Mouse (Mus musculus): ENCODE data around the gene Abcg8. TPM values are rescaled to one million over a fixed set of nuclear protein-coding genes. Genes with fewer than 3 reads are reported as not detected.

Gene Abcg8
- polyA plus RNA-seq, 1 experiment from 2014 or later: not detected

- WGBS: 81% methylated on average over 11 of the region's 11 CpGs
- no peak overlapping the region for H3K9ac ChIP-seq (ENCODE audit: low read length)
These were observed 12.7 kb downstream of the Abcg8 start for GRCm38 (mm10) chr17:84688834-84689233.

GRCm38 (mm10) chr17:84689316-84689715, 13.2 kb downstream of the Abcg8 start:
- ATAC-seq (ENCODE audit: low read depth): no peak
- Histone ChIP-seq H3K27ac (ENCODE audit: low read length) (no peak overlapping the region), H3K36me3 (ENCODE audit: control insufficient read depth, insufficient read depth, low read length) (no peaks in the 10 kb centered on the region), H3K4me3 (ENCODE audit: low read length) (no peak overlapping the region), H3K4me2 (ENCODE audit: low read depth, low read length) (no peak overlapping the region), H3K9me3 (ENCODE audit: control insufficient read depth, low read length) (no peaks in the 10 kb centered on the region), H3K27me3 (ENCODE audit: control insufficient read depth, insufficient read depth, low read depth, low read length) (no peaks in the 10 kb centered on the region; the same call in 1 of the 2 replicates), H3K9ac (ENCODE audit: low read length) (no peak overlapping the region), H3K4me1 (replicated peaks; ENCODE audit: control insufficient read depth, insufficient read depth, low read length) (no peaks in the 10 kb centered on the region)
- WGBS: 54% methylated on average over 5 of the region's 5 CpGs

More at GRCm38 (mm10) chr17:84688834-84689233, 12.7 kb downstream of the Abcg8 start:
- ATAC-seq (ENCODE audit: low read depth): no peak
- Histone ChIP-seq H3K9me3 (ENCODE audit: control insufficient read depth, low read length) (no peaks in the 10 kb centered on the region), H3K4me2 (ENCODE audit: low read depth, low read length) (no peak overlapping the region), H3K4me1 (replicated peaks; ENCODE audit: control insufficient read depth, insufficient read depth, low read length) (no peaks in the 10 kb centered on the region), H3K27ac (ENCODE audit: low read length) (no peak overlapping the region), H3K27me3 (ENCODE audit: control insufficient read depth, insufficient read depth, low read depth, low read length) (no peaks in the 10 kb centered on the region; the same call in 1 of the 2 replicates), H3K4me3 (ENCODE audit: low read length) (no peak overlapping the region), H3K36me3 (ENCODE audit: control insufficient read depth, insufficient read depth, low read length) (no peaks in the 10 kb centered on the region)

GRCm38 (mm10) chr17:84690111-84690510, 14.0 kb downstream of the Abcg8 start:
- H3K4me3 ChIP-seq (ENCODE audit: low read length): no peak overlapping the region
- 65% methylated on average over 5 of the region's 5 CpGs for WGBS
- no peaks in the 10 kb centered on the region; the same call in 1 of the 2 replicates for H3K27me3 ChIP-seq (ENCODE audit: control insufficient read depth, insufficient read depth, low read depth, low read length)
- H3K4me2 ChIP-seq (ENCODE audit: low read depth, low read length): no peak overlapping the region
- no peaks in the 10 kb centered on the region for H3K9me3 ChIP-seq (ENCODE audit: control insufficient read depth, low read length)
- no peak overlapping the region for H3K9ac ChIP-seq (ENCODE audit: low read length)
- ATAC-seq (ENCODE audit: low read depth): no peak
- H3K36me3 ChIP-seq (ENCODE audit: control insufficient read depth, insufficient read depth, low read length): no peaks in the 10 kb centered on the region
- H3K4me1 ChIP-seq (replicated peaks; ENCODE audit: control insufficient read depth, insufficient read depth, low read length): no peaks in the 10 kb centered on the region
- no peak overlapping the region for H3K27ac ChIP-seq (ENCODE audit: low read length)

- no peak for ATAC-seq (ENCODE audit: low read depth)
- WGBS: 63% methylated on average over 2 of the region's 2 CpGs
- H3K9me3 ChIP-seq (ENCODE audit: control insufficient read depth, low read length): no peaks in the 10 kb centered on the region
- no peaks in the 10 kb centered on the region for H3K4me1 ChIP-seq (replicated peaks; ENCODE audit: control insufficient read depth, insufficient read depth, low read length)
- no peak overlapping the region for H3K9ac ChIP-seq (ENCODE audit: low read length)
- no peak overlapping the region for H3K27ac ChIP-seq (ENCODE audit: low read length)
- H3K4me2 ChIP-seq (ENCODE audit: low read depth, low read length): no peak overlapping the region
- H3K4me3 ChIP-seq (ENCODE audit: low read length): no peak overlapping the region
- no peaks in the 10 kb centered on the region for H3K36me3 ChIP-seq (ENCODE audit: control insufficient read depth, insufficient read depth, low read length)
- no peaks in the 10 kb centered on the region; the same call in 1 of the 2 replicates for H3K27me3 ChIP-seq (ENCODE audit: control insufficient read depth, insufficient read depth, low read depth, low read length)
These were observed 17.6 kb downstream of the Abcg8 start for GRCm38 (mm10) chr17:84693741-84694140.

- no peaks in the 10 kb centered on the region for H3K36me3 ChIP-seq (ENCODE audit: control insufficient read depth, insufficient read depth, low read length)
- H3K27ac ChIP-seq (ENCODE audit: low read length): no peak overlapping the region
- no peak overlapping the region for H3K9ac ChIP-seq (ENCODE audit: low read length)
- no peak for ATAC-seq (ENCODE audit: low read depth)
- 60% methylated on average over 6 of the region's 6 CpGs for WGBS
- H3K9me3 ChIP-seq (ENCODE audit: control insufficient read depth, low read length): no peaks in the 10 kb centered on the region
- H3K27me3 ChIP-seq (ENCODE audit: control insufficient read depth, insufficient read depth, low read depth, low read length): no peaks in the 10 kb centered on the region; the same call in 1 of the 2 replicates
- no peak overlapping the region for H3K4me2 ChIP-seq (ENCODE audit: low read depth, low read length)
- H3K4me1 ChIP-seq (replicated peaks; ENCODE audit: control insufficient read depth, insufficient read depth, low read length): no peaks in the 10 kb centered on the region
- no peak overlapping the region for H3K4me3 ChIP-seq (ENCODE audit: low read length)
These were observed 20.4 kb downstream of the Abcg8 start for GRCm38 (mm10) chr17:84696537-84696936.

GRCm38 (mm10) chr17:84698727-84699126, 22.6 kb downstream of the Abcg8 start:
- H3K4me2 ChIP-seq (ENCODE audit: low read depth, low read length): no peak overlapping the region
- H3K9me3 ChIP-seq (ENCODE audit: control insufficient read depth, low read length): no peaks in the 10 kb centered on the region
- no peak overlapping the region for H3K9ac ChIP-seq (ENCODE audit: low read length)
- WGBS: 19% methylated on average over 5 of the region's 5 CpGs
- H3K27ac ChIP-seq (ENCODE audit: low read length): no peak overlapping the region
- H3K4me3 ChIP-seq (ENCODE audit: low read length): no peak overlapping the region
- no peaks in the 10 kb centered on the region for H3K36me3 ChIP-seq (ENCODE audit: control insufficient read depth, insufficient read depth, low read length)
- H3K27me3 ChIP-seq (ENCODE audit: control insufficient read depth, insufficient read depth, low read depth, low read length): no peaks in the 10 kb centered on the region
- H3K4me1 ChIP-seq (replicated peaks; ENCODE audit: control insufficient read depth, insufficient read depth, low read length): no peaks in the 10 kb centered on the region
- peak; percentile 37; the same call in 1 of the 2 replicates for ATAC-seq (ENCODE audit: low read depth)

- 62% methylated on average over 4 of the region's 4 CpGs for WGBS
These were observed 31.3 kb downstream of the Abcg8 start for GRCm38 (mm10) chr17:84707407-84707806.

GRCm38 (mm10) chr17:84708818-84709217, 32.7 kb downstream of the Abcg8 start:
- no peak overlapping the region for H3K4me2 ChIP-seq (ENCODE audit: low read depth, low read length)
- WGBS: 67% methylated on average over 7 of the region's 7 CpGs
- no peak overlapping the region for H3K27ac ChIP-seq (ENCODE audit: low read length)
- no peak for ATAC-seq (ENCODE audit: low read depth)
- peaks cover 12% of the 10 kb centered on the region for H3K36me3 ChIP-seq (ENCODE audit: control insufficient read depth, insufficient read depth, low read length)
- H3K27me3 ChIP-seq (ENCODE audit: control insufficient read depth, insufficient read depth, low read depth, low read length): no peaks in the 10 kb centered on the region
- H3K4me3 ChIP-seq (ENCODE audit: low read length): no peak overlapping the region
- no peaks in the 10 kb centered on the region for H3K9me3 ChIP-seq (ENCODE audit: control insufficient read depth, low read length)
- H3K4me1 ChIP-seq (replicated peaks; ENCODE audit: control insufficient read depth, insufficient read depth, low read length): peaks cover 7% of the 10 kb centered on the region; the same call in 1 of the 2 replicates
- H3K9ac ChIP-seq (ENCODE audit: low read length): no peak overlapping the region

More at GRCm38 (mm10) chr17:84707407-84707806, 31.3 kb downstream of the Abcg8 start:
- H3K4me3 ChIP-seq (ENCODE audit: low read length): no peak overlapping the region
- ATAC-seq (ENCODE audit: low read depth): no peak
- H3K9me3 ChIP-seq (ENCODE audit: control insufficient read depth, low read length): no peaks in the 10 kb centered on the region
- no peak overlapping the region for H3K4me2 ChIP-seq (ENCODE audit: low read depth, low read length)
- H3K27me3 ChIP-seq (ENCODE audit: control insufficient read depth, insufficient read depth, low read depth, low read length): no peaks in the 10 kb centered on the region
- H3K27ac ChIP-seq (ENCODE audit: low read length): no peak overlapping the region
- no peak overlapping the region for H3K9ac ChIP-seq (ENCODE audit: low read length)
- peaks cover 7% of the 10 kb centered on the region; the same call in 1 of the 2 replicates for H3K4me1 ChIP-seq (replicated peaks; ENCODE audit: control insufficient read depth, insufficient read depth, low read length)
- peaks cover 9% of the 10 kb centered on the region for H3K36me3 ChIP-seq (ENCODE audit: control insufficient read depth, insufficient read depth, low read length)

GRCm38 (mm10) chr17:84709403-84709851, 33.3 kb downstream of the Abcg8 start:
- ATAC-seq (ENCODE audit: low read depth): peak; percentile 54; the same call in 1 of the 2 replicates
- Histone ChIP-seq H3K9me3 (ENCODE audit: control insufficient read depth, low read length) (no peaks in the 10 kb centered on the region), H3K4me3 (ENCODE audit: low read length) (no peak overlapping the region), H3K27ac (ENCODE audit: low read length) (no peak overlapping the region), H3K4me1 (replicated peaks; ENCODE audit: control insufficient read depth, insufficient read depth, low read length) (peaks cover 7% of the 10 kb centered on the region; the same call in 1 of the 2 replicates), H3K9ac (ENCODE audit: low read length) (no peak overlapping the region), H3K4me2 (ENCODE audit: low read depth, low read length) (peak overlapping the region; percentile 33), H3K36me3 (ENCODE audit: control insufficient read depth, insufficient read depth, low read length) (peaks cover 8% of the 10 kb centered on the region; the same call in 1 of the 2 replicates), H3K27me3 (ENCODE audit: control insufficient read depth, insufficient read depth, low read depth, low read length) (no peaks in the 10 kb centered on the region)
- 40% methylated on average over 17 of the region's 17 CpGs for WGBS

Measured in lung, embryonic 16.5 days (tissue).